Mouse (Mus musculus) cerebellum, adult 2 months (tissue): ENCODE data around the gene Dennd1a.

Experiments
- CTCF ChIP-seq: fragments of 200-500 bp; IDR thresholded peaks from 2 replicates; pipeline ENCODE4 v1.5.1; 2011; ENCODE audit warnings: low read depth, mild to moderate bottlenecking, control low read depth, low read length, moderate library complexity, borderline replicate concordance; ENCODE audit not compliant: insufficient read depth
- POLR2A ChIP-seq: fragments of 200-500 bp; IDR thresholded peaks from 2 replicates; pipeline ENCODE4 v1.6.1; 2011; ENCODE audit warnings: low read length, control low read depth, borderline replicate concordance; ENCODE audit not compliant: insufficient read depth

DNA sequence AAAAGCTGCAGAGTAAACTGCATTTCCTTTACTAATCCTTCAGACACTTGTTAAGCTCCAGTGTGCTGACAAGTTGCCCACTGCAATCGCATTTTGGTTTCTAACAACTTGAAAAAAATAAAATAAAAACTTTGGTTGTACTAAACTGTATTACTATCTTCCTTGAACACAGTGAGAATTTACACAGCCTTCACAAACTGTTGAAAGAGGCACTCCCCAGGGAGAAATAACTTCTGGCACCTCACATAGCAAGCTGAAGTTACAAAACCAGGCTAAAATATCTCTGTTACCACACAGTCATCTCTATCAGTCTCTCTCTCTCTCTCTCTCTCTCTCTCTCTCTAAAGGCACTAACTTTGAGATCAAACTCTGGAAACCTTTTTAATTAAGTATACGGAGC is 63.4 kb downstream of the Dennd1a start:
- no peak for TF ChIP-seq CTCF
- no peak for TF ChIP-seq POLR2A
